Mouse (Mus musculus) megakaryocyte progenitor cell, adult 5-6 weeks (primary cell): ENCODE measurements around the gene Sncb. TPM values are rescaled to one million over a fixed set of nuclear protein-coding genes. Genes with fewer than 3 reads are reported as not detected.

Experiments
- ATAC-seq: replicated peaks from 2 replicates; pipeline ENCODE4 v1.8.0; 2016; ENCODE audit warnings: mild to moderate bottlenecking, moderate TSS enrichment, inconsistent platforms; ENCODE audit not compliant: poor library complexity
- total RNA-seq, 2 experiments: library from RNA; stranded (forward) in 1 of 2; stranded (reverse) in 1 of 2; fragments of 157-497, 149-512 nt in 1 of 2; fragments of 200-1000 nt in 1 of 2; gene quantifications; 2 replicates each; pipeline versions ENCODE4 v1.2.3 to v1.2.4; 2015 to 2017

Sncb gene
- total RNA-seq, 2 experiments from 2014 or later, result not detected

- ATAC-seq, result no peak
Observed at GRCm38 (mm10) chr13:54783698-54784097, 17.3 kb upstream of the Sncb start, which contains the start of gene Eif4e1b. Gene Eif4e1b (plus strand): TSS chr13:54783998.

- no peak for ATAC-seq
Observed at GRCm38 (mm10) chr13:54783235-54783634, 16.8 kb upstream of the Sncb start.

GRCm38 (mm10) chr13:54781086-54781485 lies 14.7 kb upstream of the Sncb start:
- no peak for ATAC-seq

GRCm38 (mm10) chr13:54780592-54780991 lies 14.2 kb upstream of the Sncb start:
- no peak for ATAC-seq

GRCm38 (mm10) chr13:54767012-54767411 lies 617 bp upstream of the Sncb start:
- ATAC-seq, result no peak

GRCm38 (mm10) chr13:54765281-54766191 lies 859 bp downstream of the Sncb start:
- no peak for ATAC-seq

- ATAC-seq, result no peak
Observed at GRCm38 (mm10) chr13:54760906-54761305, 5.5 kb downstream of the Sncb start.

- no peak for ATAC-seq
Observed at GRCm38 (mm10) chr13:54760164-54760795, 6.1 kb downstream of the Sncb start.

- no peak for ATAC-seq
Observed at GRCm38 (mm10) chr13:54759496-54759895, 6.9 kb downstream of the Sncb start.

- no peak for ATAC-seq
Observed at GRCm38 (mm10) chr13:54758756-54759470, 7.5 kb downstream of the Sncb start.

GRCm38 (mm10) chr13:54758045-54758755 lies 8.2 kb downstream of the Sncb start:
- peak; percentile 99 for ATAC-seq

- no peak for ATAC-seq
Observed at GRCm38 (mm10) chr13:54757093-54757830, 9.1 kb downstream of the Sncb start.

GRCm38 (mm10) chr13:54756156-54756712 lies 10.2 kb downstream of the Sncb start:
- no peak for ATAC-seq

GRCm38 (mm10) chr13:54755201-54755830 lies 11.1 kb downstream of the Sncb start:
- no peak for ATAC-seq

GRCm38 (mm10) chr13:54754169-54755080 lies 12.0 kb downstream of the Sncb start:
- no peak for ATAC-seq

GRCm38 (mm10) chr13:54753733-54754132 lies 12.7 kb downstream of the Sncb start:
- no peak for ATAC-seq

- no peak for ATAC-seq
Observed at GRCm38 (mm10) chr13:54752656-54753055, 13.7 kb downstream of the Sncb start.

GRCm38 (mm10) chr13:54750699-54751098 lies 15.7 kb downstream of the Sncb start:
- 0 out of 2 replicates have a peak, but pooled peaks have one; percentile 48 for ATAC-seq
